Mouse (Mus musculus): Measurements from ENCODE around the gene Cadm2. TPM values are rescaled to one million over a fixed set of nuclear protein-coding genes. Genes with fewer than 3 reads are reported as not detected.

Gene Cadm2
- total RNA-seq, 1 experiment from 2014 or later: not detected

DNA sequence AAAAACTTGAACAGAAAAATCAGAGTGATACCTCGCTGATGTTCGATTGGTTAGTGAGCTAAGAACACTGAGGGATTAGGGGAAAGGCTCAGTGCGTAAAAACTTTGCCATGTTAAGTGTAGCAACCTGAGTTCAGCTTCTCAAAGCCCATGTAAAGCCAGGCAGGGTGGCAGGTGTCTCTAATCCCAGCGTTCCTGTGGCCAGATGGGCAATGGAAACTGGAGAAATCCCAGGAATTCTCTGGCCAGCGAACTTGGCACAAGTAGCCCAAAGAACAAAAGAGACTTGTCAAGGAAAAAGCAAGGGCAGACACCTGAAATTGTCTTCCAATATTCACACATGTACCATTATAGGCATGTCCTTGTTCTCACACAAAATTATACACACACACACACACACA, 377.1 kb downstream of the Cadm2 start:
- ATAC-seq (replicated peaks in 1 of 2; ENCODE audit: insufficient read depth in 1 of 2, low FRiP score in 2 of 2, low TSS enrichment in 1 of 2, low read depth in 1 of 2, poor library complexity in 2 of 2, severe bottlenecking in 2 of 2): no peak

DNA sequence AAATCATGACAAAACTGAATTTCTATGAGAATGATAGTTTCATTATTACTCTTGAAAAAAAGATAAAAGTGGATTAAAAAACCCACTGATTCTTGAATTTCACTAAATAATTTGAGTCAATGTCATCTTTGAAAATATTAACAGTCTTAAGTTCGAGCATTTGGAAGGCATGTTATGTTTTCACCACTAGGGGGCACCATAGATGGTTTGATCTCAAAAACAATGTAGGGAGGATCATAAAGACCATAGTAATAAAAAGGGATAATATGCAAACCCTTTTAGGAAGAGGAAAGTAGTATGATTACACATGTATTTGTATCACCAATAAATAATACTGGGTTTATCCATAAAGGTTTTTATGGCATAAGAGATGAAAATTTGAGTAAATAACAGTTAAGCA, 385.8 kb downstream of the Cadm2 start:
- ATAC-seq (replicated peaks in 1 of 2; ENCODE audit: insufficient read depth in 1 of 2, low FRiP score in 2 of 2, low TSS enrichment in 1 of 2, low read depth in 1 of 2, poor library complexity in 2 of 2, severe bottlenecking in 2 of 2): no peak

DNA sequence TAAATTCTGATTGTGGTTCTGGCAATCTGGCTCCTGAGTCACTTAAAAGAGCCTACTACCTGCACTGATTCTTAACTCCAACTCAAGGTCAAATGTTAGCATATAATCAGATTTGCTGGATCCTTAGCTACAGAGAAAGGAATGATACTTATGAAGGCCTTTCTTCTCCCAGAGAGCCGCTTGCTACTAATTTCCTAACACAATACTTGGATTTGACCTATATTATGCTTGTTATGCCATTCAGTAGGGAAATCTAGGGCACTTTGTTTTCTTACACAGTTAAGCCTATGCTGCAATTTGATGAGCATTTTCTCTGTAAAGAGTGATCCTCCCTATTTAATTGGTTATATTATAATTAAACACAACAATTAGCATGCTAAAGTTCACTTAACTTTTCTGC, 394.0 kb downstream of the Cadm2 start:
- ATAC-seq (replicated peaks in 1 of 2; ENCODE audit: insufficient read depth in 1 of 2, low FRiP score in 2 of 2, low TSS enrichment in 1 of 2, low read depth in 1 of 2, poor library complexity in 2 of 2, severe bottlenecking in 2 of 2): no peak

DNA sequence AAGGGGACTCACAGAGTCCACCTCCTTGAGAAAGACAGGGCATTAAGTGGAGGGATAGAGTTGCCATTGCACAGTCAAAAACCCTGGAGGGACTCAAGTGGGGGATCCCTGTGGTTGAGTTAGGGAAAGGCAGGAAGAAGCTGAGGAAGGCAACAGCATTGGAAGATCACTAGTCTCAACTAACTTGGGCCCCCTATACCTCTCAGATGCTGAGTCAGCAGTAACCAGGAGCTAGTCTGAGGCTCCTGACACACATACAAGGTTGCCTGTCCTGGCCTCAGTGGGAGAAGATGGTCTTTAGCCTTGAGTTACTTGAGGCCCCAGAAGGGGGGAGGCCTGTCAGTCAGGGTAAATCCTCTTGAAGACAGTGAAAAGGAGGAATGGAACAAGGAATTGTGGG, 417.4 kb downstream of the Cadm2 start:
- no peak for ATAC-seq (replicated peaks in 1 of 2; ENCODE audit: insufficient read depth in 1 of 2, low FRiP score in 2 of 2, low TSS enrichment in 1 of 2, low read depth in 1 of 2, poor library complexity in 2 of 2, severe bottlenecking in 2 of 2)

DNA sequence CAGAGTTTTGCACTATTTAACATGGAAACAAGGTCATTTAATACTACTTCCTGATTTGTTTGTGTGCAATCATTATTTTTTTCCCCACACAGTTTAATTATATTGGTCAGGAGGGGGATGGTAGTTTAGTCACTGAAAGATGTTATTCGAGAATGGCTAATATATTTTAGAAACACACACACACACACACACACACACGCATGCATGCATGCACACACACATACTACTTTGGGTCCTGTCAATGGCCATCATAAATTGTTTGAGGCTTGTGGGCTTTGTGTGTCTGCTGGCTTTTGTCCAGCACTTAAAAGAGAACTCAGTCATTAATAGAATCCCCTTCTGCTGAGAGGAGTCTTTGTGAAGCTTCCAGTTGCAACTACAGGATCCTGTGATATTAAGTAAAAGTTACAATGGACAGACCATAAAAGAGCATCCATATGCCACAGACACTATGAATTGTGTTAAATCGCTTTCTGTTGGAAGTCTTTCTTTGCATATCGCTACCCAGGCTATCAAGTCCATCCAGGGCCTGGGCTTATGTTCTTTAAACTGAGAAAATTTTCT, 427.8 kb downstream of the Cadm2 start:
- ATAC-seq (replicated peaks in 1 of 2; ENCODE audit: insufficient read depth in 1 of 2, low FRiP score in 2 of 2, low TSS enrichment in 1 of 2, low read depth in 1 of 2, poor library complexity in 2 of 2, severe bottlenecking in 2 of 2): no peak

DNA sequence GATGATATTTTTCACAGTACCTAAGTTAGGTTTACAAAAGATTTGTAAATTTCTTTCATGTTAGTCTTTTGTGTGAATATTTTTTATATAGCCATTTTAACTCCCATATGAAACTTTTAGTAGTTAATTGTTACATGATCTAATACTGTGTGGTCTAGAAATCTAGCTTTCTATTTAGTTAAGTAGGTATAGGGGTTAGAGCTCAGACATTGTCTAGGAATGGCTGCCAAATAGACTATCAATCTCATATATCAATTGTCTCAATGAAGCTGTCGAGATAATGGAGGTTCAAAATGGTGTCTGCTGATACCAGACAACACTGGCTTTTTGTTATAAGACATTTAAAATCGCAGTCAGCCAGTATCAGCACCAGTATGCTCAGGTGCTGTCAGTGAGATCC, 428.3 kb downstream of the Cadm2 start:
- ATAC-seq (replicated peaks in 1 of 2; ENCODE audit: insufficient read depth in 1 of 2, low FRiP score in 2 of 2, low TSS enrichment in 1 of 2, low read depth in 1 of 2, poor library complexity in 2 of 2, severe bottlenecking in 2 of 2): no peak

DNA sequence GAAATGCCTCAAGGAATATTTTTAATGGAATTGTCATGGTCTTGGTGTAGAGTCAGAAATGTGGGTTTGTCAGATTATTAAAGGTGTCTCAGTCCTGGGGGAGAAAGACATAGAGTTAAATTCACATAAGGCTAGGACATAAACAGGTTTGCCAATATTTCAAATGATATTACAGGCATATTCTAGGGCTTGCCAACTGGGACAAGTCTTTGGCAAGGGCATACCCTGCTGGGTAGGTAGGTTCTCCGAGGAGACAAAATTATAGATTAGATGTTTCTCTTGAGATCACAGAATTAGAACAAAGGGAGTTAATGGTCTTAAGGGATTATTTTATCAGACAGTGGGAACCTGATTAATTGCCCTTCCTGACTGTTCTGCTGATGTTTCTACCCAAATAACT, 434.4 kb downstream of the Cadm2 start:
- ATAC-seq (replicated peaks in 1 of 2; ENCODE audit: insufficient read depth in 1 of 2, low FRiP score in 2 of 2, low TSS enrichment in 1 of 2, low read depth in 1 of 2, poor library complexity in 2 of 2, severe bottlenecking in 2 of 2): no peak

DNA sequence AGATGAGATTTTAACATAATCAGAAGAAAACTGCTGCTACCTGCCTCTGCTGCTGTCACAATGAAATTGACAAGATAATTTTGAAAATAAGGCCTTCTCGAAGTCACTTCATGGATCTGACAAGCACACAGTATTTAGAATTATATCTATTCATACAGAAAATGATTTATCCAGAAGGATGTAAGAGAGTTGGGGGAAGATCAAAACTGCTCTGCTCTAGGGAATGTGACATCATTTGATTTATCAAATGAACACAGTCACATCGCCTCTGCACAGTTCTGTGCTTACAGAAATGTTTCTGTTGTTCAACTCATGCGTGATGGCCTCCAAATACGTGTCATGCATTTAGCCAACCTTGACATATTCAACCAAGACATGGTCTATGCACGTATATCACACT, 437.8 kb downstream of the Cadm2 start:
- no peak for ATAC-seq (replicated peaks in 1 of 2; ENCODE audit: insufficient read depth in 1 of 2, low FRiP score in 2 of 2, low TSS enrichment in 1 of 2, low read depth in 1 of 2, poor library complexity in 2 of 2, severe bottlenecking in 2 of 2)

DNA sequence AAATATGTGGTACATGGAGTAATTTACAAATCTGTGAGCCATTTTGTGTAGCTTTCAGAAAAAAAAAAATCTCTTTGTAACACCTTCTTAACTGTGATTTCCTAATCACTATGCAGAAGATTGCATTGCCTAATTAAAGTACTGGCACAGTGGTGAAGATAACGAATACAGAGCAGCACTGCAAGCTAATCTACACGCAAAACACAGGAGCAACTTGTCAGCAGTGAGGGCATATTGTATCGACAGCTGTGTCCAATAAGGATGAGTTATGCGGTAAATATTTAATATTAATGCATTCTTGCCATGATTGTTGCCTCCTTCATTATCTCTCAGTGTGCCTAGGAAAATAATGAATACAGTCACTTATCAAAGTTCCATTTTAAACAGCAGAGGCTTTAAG, 445.3 kb downstream of the Cadm2 start:
- no peak for ATAC-seq (replicated peaks in 1 of 2; ENCODE audit: insufficient read depth in 1 of 2, low FRiP score in 2 of 2, low TSS enrichment in 1 of 2, low read depth in 1 of 2, poor library complexity in 2 of 2, severe bottlenecking in 2 of 2)

DNA sequence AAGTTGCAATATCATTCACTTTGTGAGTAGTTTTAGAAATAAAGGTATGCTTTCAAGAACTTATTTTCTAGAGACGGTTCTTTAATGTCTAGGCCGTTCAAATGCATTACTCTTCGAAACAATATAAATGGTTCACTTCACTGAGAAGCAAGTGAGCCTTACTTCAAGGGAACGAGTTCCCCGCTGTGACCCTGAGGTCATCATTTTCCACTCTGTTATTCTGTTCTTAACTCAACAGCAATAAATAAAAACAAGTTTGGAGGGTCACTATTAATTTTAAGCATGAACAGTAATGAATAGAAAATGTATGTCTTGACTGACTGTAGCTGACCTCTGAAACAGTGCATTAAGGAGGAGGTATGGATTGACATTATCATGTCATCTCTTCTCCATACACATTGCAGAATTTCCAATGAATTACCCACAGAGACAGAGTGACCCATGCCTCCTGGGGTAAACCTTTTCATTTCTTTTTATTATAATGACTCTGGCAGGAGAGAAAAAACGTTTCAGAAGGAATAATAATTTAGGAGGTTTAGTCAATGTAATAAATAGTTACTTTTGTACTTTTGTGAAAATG, 458.4 kb downstream of the Cadm2 start:
- ATAC-seq (replicated peaks in 1 of 2; ENCODE audit: insufficient read depth in 1 of 2, low FRiP score in 2 of 2, low TSS enrichment in 1 of 2, low read depth in 1 of 2, poor library complexity in 2 of 2, severe bottlenecking in 2 of 2): no peak

DNA sequence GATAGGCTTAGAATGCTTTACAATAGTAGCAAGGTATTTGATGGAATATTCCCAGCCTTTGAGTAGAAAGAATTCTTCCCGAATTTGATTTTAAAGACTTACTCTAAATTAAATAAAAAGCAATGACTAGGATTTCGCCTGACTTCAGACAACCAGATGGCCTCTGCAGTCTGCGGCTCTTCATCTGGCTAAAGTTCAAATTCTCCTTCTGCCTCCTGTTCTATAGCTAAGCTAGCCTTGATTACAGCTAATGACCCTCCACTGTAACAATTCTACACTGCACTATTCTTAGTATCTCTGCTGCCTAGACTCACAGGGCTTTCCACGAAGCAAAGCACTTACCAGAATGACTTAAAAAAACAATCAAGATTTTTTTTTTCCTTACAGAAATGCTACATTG, 495.9 kb downstream of the Cadm2 start:
- ATAC-seq (replicated peaks in 1 of 2; ENCODE audit: insufficient read depth in 1 of 2, low FRiP score in 2 of 2, low TSS enrichment in 1 of 2, low read depth in 1 of 2, poor library complexity in 2 of 2, severe bottlenecking in 2 of 2): no peak

DNA sequence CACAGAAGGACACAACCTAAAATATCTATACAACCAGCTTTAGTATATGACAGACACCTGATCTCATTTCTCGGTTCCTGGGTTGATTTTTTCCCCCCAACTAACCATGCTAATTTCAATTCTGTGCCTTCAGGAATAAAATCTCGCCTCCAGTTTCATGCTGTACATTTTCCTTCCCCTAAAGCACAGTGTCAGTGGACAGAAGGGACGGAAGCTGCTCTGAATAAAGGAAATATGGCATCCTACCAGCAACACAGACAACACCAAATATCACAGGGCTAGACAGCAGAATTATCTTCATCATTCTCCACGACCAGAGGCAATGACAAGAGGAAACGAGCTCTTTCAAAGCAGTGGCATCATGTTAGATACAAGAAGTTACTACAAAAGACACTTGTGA, 498.2 kb downstream of the Cadm2 start:
- no peak for ATAC-seq (replicated peaks in 1 of 2; ENCODE audit: insufficient read depth in 1 of 2, low FRiP score in 2 of 2, low TSS enrichment in 1 of 2, low read depth in 1 of 2, poor library complexity in 2 of 2, severe bottlenecking in 2 of 2)

DNA sequence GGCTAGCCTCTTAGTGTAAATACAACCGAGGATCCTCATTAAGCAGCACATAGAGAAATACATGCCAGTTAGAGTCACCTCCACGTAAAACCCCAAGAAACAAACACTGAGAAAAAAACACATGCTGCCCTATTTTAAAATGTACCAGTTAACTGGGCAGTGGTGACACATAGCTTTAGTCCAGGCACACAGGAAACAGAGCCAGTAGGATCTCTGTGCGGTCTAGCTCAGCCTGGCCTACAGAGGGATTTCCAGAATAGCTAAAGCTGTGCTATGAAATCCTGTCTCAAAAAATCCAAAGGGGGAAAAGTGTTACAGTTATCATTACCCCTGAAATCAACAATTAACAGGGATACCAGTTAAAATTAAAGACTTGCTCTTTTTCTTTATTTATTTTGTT, 498.9 kb downstream of the Cadm2 start:
- no peak for ATAC-seq (replicated peaks in 1 of 2; ENCODE audit: insufficient read depth in 1 of 2, low FRiP score in 2 of 2, low TSS enrichment in 1 of 2, low read depth in 1 of 2, poor library complexity in 2 of 2, severe bottlenecking in 2 of 2)

DNA sequence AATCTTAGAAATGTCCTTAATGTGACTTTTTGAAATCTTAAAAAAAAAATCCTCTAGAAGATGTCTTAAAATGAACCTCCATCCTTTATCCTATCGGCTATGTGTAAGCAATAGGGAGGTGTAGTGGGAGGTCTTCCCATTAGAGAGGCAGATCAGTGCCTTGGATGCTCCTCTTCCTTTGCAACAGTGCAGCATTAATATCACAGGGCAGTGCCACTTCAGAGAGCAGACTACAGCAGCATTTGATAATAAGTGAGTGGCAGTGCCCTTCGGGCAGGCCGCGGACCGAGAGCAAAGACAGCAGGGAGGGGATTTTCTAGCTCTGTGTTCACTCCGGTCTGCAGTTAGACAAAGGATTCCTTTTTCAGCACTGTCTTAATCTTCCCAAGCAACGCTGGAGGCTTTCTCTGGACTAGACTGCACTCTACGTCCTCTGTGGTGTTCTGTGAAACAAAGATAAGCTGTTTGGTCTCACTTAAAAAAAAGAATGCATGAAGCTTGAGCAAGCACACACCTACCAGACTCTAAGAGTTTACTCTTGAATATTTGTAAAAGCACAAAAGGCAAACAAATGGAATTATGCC, 514.1 kb downstream of the Cadm2 start:
- ATAC-seq (replicated peaks in 1 of 2; ENCODE audit: insufficient read depth in 1 of 2, low FRiP score in 2 of 2, low TSS enrichment in 1 of 2, low read depth in 1 of 2, poor library complexity in 2 of 2, severe bottlenecking in 2 of 2): no peak

DNA sequence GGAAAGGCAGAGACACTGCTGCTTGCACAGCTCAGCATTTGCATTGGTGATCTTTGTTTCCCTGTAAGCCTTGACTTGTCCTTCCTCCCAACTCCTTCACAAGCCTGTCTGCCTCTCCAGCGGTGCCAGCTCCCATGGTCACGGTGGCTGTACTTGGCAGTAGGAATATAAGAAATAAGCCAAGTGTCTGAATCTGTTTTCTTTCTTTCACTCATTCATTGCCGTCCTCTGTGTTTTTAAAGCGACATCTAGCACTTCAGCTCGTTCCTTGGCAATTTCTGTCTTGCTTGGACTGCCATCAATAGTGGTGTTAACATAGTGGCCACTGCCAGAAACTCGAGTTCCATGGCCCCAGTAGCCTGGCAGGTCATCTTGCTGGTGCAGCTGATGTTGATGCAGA, 524.0 kb downstream of the Cadm2 start:
- ATAC-seq (replicated peaks in 1 of 2; ENCODE audit: insufficient read depth in 1 of 2, low FRiP score in 2 of 2, low TSS enrichment in 1 of 2, low read depth in 1 of 2, poor library complexity in 2 of 2, severe bottlenecking in 2 of 2): no peak

DNA sequence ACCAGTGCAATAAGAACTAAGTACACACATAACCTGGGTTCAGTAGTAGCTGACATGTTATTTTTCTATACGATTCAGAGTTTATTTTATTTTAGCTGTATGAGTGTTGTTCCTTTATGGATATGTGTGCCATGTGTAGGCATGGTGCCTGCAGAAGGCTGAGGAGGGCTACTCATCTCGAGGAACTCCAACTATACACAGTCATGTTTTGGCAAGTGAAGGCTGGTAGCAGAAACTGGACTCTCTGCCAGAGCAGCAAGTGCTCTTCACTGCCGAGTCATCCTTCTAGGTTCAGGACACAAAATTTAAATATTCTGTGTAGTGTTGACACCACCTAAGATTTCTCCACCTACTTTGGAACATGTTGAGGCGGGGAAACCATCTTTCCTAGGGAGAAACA, 524.8 kb downstream of the Cadm2 start:
- no peak for ATAC-seq (replicated peaks in 1 of 2; ENCODE audit: insufficient read depth in 1 of 2, low FRiP score in 2 of 2, low TSS enrichment in 1 of 2, low read depth in 1 of 2, poor library complexity in 2 of 2, severe bottlenecking in 2 of 2)

DNA sequence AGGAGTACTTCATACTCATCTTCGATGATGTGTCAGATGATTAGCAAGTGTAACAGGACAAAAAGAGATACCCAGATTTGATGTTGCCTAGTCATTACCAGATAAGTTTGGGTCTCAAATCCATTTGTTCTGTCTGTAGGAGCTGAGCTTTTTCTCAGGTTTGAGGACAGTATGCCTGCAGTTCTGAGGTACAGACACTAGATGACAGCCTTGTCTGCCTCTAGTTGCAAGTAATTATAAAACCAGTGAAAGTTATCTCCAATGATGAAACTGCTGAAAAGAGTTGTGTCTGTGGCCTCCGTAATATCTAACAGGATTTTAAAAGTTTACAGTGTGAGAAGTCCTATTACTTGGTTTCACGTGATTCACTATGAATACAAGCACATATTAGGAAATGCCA, 531.0 kb downstream of the Cadm2 start:
- ATAC-seq (replicated peaks in 1 of 2; ENCODE audit: insufficient read depth in 1 of 2, low FRiP score in 2 of 2, low TSS enrichment in 1 of 2, low read depth in 1 of 2, poor library complexity in 2 of 2, severe bottlenecking in 2 of 2): no peak

DNA sequence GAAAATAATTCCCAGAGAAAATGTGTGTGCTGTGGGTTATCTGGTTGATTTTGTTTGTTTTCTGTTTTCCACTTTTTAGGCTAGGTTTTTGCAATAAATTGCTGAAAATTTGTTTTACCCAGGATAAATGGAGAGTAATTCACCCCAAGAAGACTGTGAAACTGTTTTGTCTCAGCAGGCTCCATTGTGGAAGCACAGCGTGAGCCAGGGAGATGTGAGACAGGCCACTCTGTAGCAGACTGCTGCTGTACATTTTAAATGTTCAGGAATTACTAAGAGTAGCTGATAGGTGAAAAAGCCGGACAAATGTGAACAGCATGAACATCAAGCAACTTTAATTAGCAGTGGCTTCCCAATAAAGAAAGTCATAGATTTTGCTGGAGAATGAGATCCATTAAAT, 541.4 kb downstream of the Cadm2 start:
- ATAC-seq (replicated peaks in 1 of 2; ENCODE audit: insufficient read depth in 1 of 2, low FRiP score in 2 of 2, low TSS enrichment in 1 of 2, low read depth in 1 of 2, poor library complexity in 2 of 2, severe bottlenecking in 2 of 2): no peak

DNA sequence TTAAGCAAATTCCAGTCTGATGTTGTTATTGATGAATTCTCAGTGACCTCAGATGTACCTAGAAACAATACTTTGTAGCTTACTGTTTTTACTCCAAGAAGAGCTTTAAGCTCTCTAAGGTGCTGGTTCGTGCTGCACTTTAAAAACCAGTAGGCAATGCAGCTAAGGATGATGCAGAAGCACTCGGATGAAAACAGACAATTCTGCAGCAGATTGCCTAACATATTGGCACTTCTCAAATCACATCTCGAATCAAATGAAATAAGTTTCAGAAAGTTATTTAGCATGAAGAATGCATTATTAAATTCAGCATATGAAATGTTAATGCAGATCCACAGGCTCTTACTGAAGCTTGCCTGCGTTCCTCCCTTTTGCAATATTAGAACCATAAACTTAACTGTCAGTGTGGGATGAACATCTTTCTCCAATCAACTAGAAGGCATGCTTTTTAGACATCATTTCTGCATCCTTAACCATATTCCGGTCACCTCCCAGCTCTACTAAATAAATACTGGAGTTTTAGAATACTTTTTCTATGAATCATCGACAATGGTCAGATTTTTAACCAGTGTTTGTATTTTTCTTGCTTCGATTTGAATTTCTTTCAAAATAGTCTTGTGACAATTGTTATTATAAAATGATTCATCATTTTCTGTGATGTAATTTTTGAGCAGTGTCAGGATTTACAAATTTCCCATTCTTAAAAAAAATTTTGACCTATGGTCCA, 544.4 kb downstream of the Cadm2 start:
- ATAC-seq (replicated peaks in 1 of 2; ENCODE audit: insufficient read depth in 1 of 2, low FRiP score in 2 of 2, low TSS enrichment in 1 of 2, low read depth in 1 of 2, poor library complexity in 2 of 2, severe bottlenecking in 2 of 2): no peak

All from hematopoietic stem cell, adult 5-6 weeks (primary cell).